Mouse (Mus musculus) liver, embryonic 13.5 days (tissue): ENCODE measurements around the gene Btbd8. TPM values are rescaled to one million over a fixed set of nuclear protein-coding genes. Genes with fewer than 3 reads are reported as not detected.
A peak's percentile ranks its signal among the peaks of the same experiment; 100 is the strongest.

Experiments
- ATAC-seq: fragments of 200-750 bp; cut with Nextera tagmentation; 2 replicates; pipeline ENCODE4 v1.8.0; 2017; ENCODE audit warnings: low read depth, mild to moderate bottlenecking, moderate number of reproducible peaks, moderate library complexity
- DNase-seq: peaks from one replicate; pipeline ENCODE4 v3.0.0; 2022
- H3K27ac ChIP-seq: fragments of 300-500 bp; sonication (generic); 2 replicates; pipeline ENCODE4 v1.5.1; 2015; ENCODE audit warnings: moderate library complexity, mild to moderate bottlenecking, inconsistent platforms
- H3K27me3 ChIP-seq: fragments of 300-500 bp; sonication (generic); 2 replicates; pipeline ENCODE4 v1.6.1; 2015; ENCODE audit warnings: mild to moderate bottlenecking, inconsistent platforms
- H3K36me3 ChIP-seq: fragments of 300-500 bp; sonication (generic); 2 replicates; pipeline ENCODE4 v1.6.1; 2015; ENCODE audit warnings: mild to moderate bottlenecking, inconsistent platforms
- H3K4me1 ChIP-seq: fragments of 300-500 bp; sonication (generic); replicated peaks from 2 replicates; pipeline ENCODE4 v1.6.1; 2015; ENCODE audit warnings: inconsistent platforms
- H3K4me2 ChIP-seq: fragments of 300-500 bp; sonication (generic); 2 replicates; pipeline ENCODE4 v1.6.1; 2015; ENCODE audit warnings: inconsistent platforms, mild to moderate bottlenecking, moderate library complexity
- H3K4me3 ChIP-seq: fragments of 300-500 bp; sonication (generic); replicated peaks from 2 replicates; pipeline ENCODE4 v1.5.1; 2015; ENCODE audit warnings: mild to moderate bottlenecking, inconsistent platforms
- H3K9ac ChIP-seq: fragments of 300-500 bp; sonication (generic); 2 replicates; pipeline ENCODE4 v1.6.1; 2015; ENCODE audit warnings: mild to moderate bottlenecking, inconsistent platforms
- H3K9me3 ChIP-seq: fragments of 300-500 bp; sonication (generic); replicated peaks from 2 replicates; pipeline ENCODE4 v1.6.1; 2016; ENCODE audit warnings: inconsistent platforms
- WGBS: fragments of 180-500 bp; shearing (Covaris S2); methylation state at CpG from one replicate; pipeline ENCODE4 v1.1.7; 2015; ENCODE audit not compliant: insufficient replicate concordance; 5-methylcytosine and 5-hydroxymethylcytosine counted together
- polyA plus RNA-seq: library from polyadenylated mRNA; unstranded; fragments of >200 nt; fragmentation: Nextera tagmentation; extraction: Ambion mirVana; gene quantifications from 2 replicates; pipeline ENCODE4 v1.2.1, GENCODE M21; 2015

The Btbd8 gene
- polyA plus RNA-seq, 1 experiment from 2014 or later = 1.1 TPM

DNA sequence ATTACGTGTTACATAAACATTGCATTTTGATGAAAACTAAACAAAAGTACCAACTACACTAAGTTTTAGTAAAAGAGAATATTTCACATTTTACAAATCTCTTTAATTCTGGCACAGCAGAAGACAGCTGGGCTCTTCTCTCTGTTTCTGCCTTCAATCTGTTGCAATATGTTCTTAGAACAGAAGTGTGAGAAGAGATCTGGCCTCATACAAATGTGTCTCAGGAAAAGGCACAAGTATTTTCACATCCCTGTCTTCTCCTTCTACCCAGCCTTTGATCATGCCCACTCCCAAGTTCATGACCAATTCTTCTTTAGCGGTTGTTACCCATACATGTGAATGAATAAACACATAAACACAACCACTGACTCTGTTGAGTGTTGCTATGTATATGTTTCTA, 22.7 kb upstream of the Btbd8 start:
- no peaks in the 10 kb centered on the region for H3K36me3 ChIP-seq
- no peaks in the 10 kb centered on the region for H3K9me3 ChIP-seq
- no peaks in the 10 kb centered on the region for H3K4me1 ChIP-seq
- DNase-seq = no peak
- no peak overlapping the region for H3K4me2 ChIP-seq
- no peak overlapping the region for H3K27ac ChIP-seq
- no peaks in the 10 kb centered on the region for H3K27me3 ChIP-seq
- no peak for ATAC-seq
- 52% methylated on average over 2 of the region's 2 CpGs for WGBS
- no peak overlapping the region for H3K4me3 ChIP-seq
- no peak overlapping the region for H3K9ac ChIP-seq

DNA sequence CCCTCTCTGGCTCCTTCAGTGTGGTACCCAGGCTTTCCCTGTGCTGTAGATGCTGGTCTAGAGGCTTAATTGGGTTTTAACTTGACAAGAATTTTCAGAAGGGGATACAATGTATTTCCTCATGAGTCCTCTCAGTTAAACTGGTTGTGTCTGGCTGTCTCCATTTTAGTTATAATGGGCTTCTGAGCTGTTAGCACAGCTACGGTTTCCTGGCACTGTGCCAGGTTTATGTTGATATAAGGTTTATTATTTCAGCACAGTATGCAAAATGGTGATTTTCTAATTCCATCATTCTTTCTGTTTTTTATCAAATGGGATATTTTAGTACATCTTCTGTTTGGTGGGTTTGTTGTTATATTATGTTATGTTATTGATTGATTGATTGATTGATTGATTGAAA, 16.1 kb upstream of the Btbd8 start:
- Histone ChIP-seq H3K27me3 (no peaks in the 10 kb centered on the region), H3K9me3 (no peaks in the 10 kb centered on the region), H3K4me3 (no peak overlapping the region), H3K4me2 (no peak overlapping the region), H3K4me1 (no peaks in the 10 kb centered on the region), H3K9ac (no peak overlapping the region), H3K27ac (no peak overlapping the region), H3K36me3 (no peaks in the 10 kb centered on the region)
- DNase-seq (no peak), ATAC-seq (no peak)
- 67% methylated on average over 1 of the region's 1 CpGs for WGBS

DNA sequence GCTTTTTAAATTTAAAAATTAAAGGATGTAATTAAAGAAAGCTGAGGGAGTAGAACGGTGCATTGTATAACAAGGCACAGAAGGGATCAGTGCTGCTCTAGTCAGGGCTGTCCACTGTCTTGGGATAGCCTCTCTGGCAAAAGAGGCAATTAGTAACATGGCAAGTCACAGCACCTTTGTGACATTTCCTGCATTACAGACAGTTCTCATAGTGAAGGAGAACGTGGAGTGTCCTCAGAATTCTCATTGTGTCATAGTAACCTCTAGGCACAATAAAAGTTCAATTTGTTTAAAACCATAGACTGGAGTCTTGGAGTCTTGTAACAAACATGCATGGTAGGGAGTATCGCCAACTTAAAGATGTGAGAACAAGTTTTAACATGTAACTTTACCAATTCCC, 6.5 kb upstream of the Btbd8 start, which contains the start of gene Lpcat2b:
Lpcat2b (plus strand) TSS at position 301 of the 400 bp plus-strand sequence.
- DNase-seq (no peak), ATAC-seq (no peak)
- peaks cover 5% of the 10 kb centered on the region for H3K4me1 ChIP-seq
- WGBS = 55% methylated on average over 3 of the region's 3 CpGs
- no peaks in the 10 kb centered on the region for H3K36me3 ChIP-seq
- peaks cover 28% of the 10 kb centered on the region for H3K27me3 ChIP-seq
- no peak within 1 kb of the TSS for H3K4me2 ChIP-seq
- H3K27ac ChIP-seq = no peak within 1 kb of the TSS
- no peak within 1 kb of the TSS for H3K9ac ChIP-seq
- H3K4me3 ChIP-seq = no peak within 1 kb of the TSS
- H3K9me3 ChIP-seq = no peaks in the 10 kb centered on the region

DNA sequence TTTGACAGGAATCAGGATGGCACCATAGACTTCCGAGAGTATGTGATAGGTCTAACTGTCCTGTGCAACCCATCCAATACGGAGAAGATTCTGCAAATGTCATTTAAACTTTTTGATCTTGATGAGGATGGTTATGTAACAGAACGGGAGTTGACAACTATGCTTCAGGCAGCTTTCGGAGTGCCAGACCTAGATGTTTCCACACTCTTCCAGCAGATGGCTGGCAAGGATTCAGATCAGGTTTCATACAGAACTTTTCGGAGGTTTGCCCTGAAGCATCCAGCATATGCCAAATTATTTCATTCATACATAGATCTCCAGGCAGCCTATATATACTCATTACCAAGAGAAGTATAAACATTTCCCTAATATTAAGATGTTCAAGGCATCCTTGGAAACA, 3.8 kb upstream of the Btbd8 start:
- Histone ChIP-seq H3K9me3 (no peaks in the 10 kb centered on the region), H3K36me3 (no peaks in the 10 kb centered on the region), H3K9ac (no peak overlapping the region), H3K27me3 (peaks cover 28% of the 10 kb centered on the region), H3K4me1 (peaks cover 27% of the 10 kb centered on the region), H3K4me3 (no peak overlapping the region), H3K27ac (no peak overlapping the region), H3K4me2 (no peak overlapping the region)
- ATAC-seq = no peak
- DNase-seq = no peak
- 66% methylated on average over 5 of the region's 5 CpGs for WGBS

DNA sequence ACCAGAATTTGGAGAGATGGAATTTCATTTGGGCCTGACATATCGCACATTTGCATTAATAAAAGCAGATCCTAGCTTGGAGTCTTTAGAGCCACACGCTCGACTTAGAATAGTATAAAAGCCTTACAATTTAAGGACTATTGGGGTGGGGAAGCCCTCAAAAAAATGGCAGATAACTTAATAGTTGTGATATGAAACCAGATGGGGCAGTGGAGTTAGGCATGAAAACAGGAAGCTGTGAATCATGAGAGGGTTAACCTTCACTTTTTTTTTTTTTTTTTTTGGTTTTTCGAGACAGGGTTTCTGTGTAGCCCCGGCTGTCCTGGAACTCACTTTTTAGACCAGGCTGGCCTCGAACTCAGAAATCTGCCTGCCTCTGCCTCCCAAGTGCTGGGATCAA, 1.6 kb upstream of the Btbd8 start:
- Histone ChIP-seq H3K36me3 (no peaks in the 10 kb centered on the region), H3K9me3 (no peaks in the 10 kb centered on the region), H3K27ac (peak overlapping the region; percentile 91), H3K27me3 (peaks cover 24% of the 10 kb centered on the region; the same call in 1 of the 2 replicates), H3K4me2 (no peak overlapping the region), H3K4me1 (peaks cover 41% of the 10 kb centered on the region), H3K9ac (no peak overlapping the region), H3K4me3 (no peak overlapping the region)
- DNase-seq (no peak), ATAC-seq (no peak)
- WGBS = 75% methylated on average over 6 of the region's 6 CpGs

DNA sequence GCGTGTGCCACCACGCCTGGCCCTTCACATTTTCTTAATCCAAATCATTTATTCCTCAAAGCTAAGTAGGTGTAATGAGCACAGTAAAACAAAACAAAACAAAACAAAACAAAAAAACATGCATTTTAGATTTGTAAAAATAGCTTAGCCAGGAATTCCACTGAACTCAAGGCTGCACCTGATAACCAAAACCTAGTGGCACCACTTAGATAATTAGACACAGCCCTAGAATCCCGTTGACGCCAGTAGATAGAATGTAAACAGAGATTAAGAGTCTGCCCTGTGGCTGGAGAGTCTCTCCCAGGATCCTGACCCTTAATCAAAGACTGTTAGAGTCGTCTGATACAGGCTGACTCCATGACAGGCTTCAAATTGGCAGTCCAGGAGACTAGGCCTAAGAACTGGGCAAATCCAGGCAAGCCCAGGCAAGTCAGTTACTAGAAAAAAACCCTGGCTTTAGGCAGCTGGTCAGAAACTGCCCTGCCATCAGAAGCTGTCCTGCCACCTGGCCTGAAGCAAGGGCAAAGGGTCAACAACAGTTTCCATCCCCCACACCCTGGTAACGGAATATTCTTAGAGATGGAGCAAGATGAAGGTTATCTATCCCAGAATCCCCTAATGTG, 1.1 kb upstream of the Btbd8 start:
- no peak overlapping the region for H3K9ac ChIP-seq
- peak overlapping the region; percentile 81 for H3K4me2 ChIP-seq
- peaks cover 19% of the 10 kb centered on the region; the same call in 1 of the 2 replicates for H3K27me3 ChIP-seq

DNA sequence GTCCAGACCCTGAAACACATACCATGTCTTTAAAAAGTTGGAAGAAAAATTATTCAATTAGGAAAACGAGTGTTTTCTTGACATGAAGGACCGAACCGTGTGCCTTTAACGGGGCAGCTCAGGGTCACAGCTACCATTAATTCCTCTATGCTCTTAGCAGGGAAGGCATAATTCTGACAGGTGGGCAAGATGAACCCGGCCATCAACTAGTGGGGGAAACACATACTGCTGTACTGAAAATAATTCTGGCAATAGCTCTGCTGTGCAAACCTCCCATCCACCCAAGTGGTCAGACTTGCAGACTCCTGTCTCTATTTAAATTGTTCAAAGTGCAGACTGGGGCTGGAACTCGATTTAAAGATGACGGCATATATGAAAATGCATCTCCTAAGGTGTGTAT, 556 bp downstream of the Btbd8 start:
- WGBS = 23% methylated on average over 7 of the region's 7 CpGs
- Histone ChIP-seq H3K4me2 (peak overlapping the region; percentile 81), H3K9ac (peak overlapping the region; percentile 94), H3K27me3 (0 out of 2 replicates have a peak, but pooled peaks cover 5% of the 10 kb centered on the region), H3K36me3 (no peaks in the 10 kb centered on the region), H3K4me3 (peak overlapping the region; percentile 85), H3K9me3 (no peaks in the 10 kb centered on the region), H3K4me1 (peaks cover 41% of the 10 kb centered on the region), H3K27ac (peak overlapping the region; percentile 91)
- DNase-seq (no peak), ATAC-seq (no peak)

More for the DNA sequence above, 1.1 kb upstream of the Btbd8 start:
- peak; percentile 9; the same call in 1 of the 2 replicates for ATAC-seq
- Histone ChIP-seq H3K36me3 (no peaks in the 10 kb centered on the region), H3K4me1 (peaks cover 41% of the 10 kb centered on the region), H3K9me3 (no peaks in the 10 kb centered on the region), H3K27ac (peak overlapping the region; percentile 91), H3K4me3 (no peak overlapping the region)
- WGBS = 52% methylated on average over 6 of the region's 6 CpGs
- DNase-seq = peak; percentile 27

DNA sequence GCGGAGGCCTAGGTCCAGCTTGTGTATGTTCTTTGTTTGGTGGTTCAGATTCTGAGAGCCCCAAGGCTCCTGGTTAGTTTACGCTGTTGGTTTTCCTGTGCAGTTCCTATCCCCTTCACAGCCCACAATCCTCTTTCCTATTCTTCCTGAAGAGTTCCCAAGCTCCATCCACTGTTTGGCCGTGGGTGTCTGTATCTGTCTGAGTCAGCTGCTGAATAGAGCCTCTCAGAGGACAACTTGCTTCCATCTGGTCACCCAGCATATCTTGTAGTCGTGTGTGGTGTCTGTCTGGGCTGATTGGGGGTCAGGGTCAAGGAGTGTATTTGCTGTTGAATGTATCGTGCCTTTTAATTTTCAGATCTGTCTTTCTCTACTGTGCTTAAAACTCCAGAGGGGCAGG, 4.1 kb downstream of the Btbd8 start:
- H3K4me3 ChIP-seq = no peak overlapping the region
- no peak overlapping the region for H3K9ac ChIP-seq
- H3K4me2 ChIP-seq = no peak overlapping the region
- no peaks in the 10 kb centered on the region for H3K36me3 ChIP-seq
- H3K4me1 ChIP-seq = peaks cover 30% of the 10 kb centered on the region
- DNase-seq (no peak), ATAC-seq (no peak)
- no peaks in the 10 kb centered on the region for H3K27me3 ChIP-seq
- no peak overlapping the region for H3K27ac ChIP-seq
- H3K9me3 ChIP-seq = no peaks in the 10 kb centered on the region
- WGBS = 57% methylated on average over 5 of the region's 5 CpGs

DNA sequence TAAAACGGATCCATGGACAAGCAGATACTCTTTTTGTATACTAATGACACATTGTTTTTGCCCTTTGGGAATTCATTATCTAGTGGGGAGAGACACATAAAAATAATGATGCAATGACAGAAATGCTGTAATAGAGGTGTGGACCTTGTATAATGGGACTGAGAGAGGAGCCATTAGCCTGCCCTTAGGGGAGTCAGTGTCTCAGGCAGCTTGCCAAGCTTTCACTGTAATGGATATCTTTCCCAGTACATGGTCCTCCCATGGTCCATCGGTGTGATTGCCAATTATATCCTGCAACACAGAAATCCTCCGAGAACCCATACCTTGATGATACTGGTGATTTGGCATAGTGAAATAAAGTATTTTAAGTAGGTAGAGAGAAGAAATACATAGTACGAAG, 6.5 kb downstream of the Btbd8 start:
- no peak for ATAC-seq
- H3K36me3 ChIP-seq = no peaks in the 10 kb centered on the region
- DNase-seq = no peak
- H3K4me2 ChIP-seq = no peak overlapping the region
- no peak overlapping the region for H3K4me3 ChIP-seq
- no peak overlapping the region for H3K27ac ChIP-seq
- no peak overlapping the region for H3K9ac ChIP-seq
- H3K27me3 ChIP-seq = no peaks in the 10 kb centered on the region
- H3K9me3 ChIP-seq = no peaks in the 10 kb centered on the region
- WGBS = 82% methylated on average over 4 of the region's 4 CpGs
- H3K4me1 ChIP-seq = peaks cover 12% of the 10 kb centered on the region

DNA sequence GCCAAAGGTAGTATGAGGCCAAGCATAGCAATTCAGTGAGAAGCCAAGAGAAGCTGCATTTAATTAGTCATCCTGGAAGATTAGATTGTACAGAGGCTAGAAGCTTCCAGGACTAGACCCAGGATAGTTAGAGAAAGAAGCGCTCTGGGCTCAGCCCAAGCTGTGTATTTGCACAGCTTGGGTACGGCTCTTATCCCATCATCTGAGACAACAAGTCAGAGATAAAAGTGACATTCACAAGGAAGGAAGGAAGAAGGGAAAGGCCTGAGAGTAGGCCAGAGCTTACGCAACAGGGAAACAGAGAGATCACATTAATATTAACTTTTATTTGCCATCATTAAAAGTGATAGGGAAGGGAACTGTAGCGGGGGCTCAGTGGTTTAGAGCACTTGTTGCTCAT, 10.2 kb downstream of the Btbd8 start:
- Histone ChIP-seq H3K27ac (no peak overlapping the region), H3K4me2 (no peak overlapping the region), H3K27me3 (no peaks in the 10 kb centered on the region), H3K9me3 (no peaks in the 10 kb centered on the region), H3K4me3 (no peak overlapping the region), H3K9ac (no peak overlapping the region), H3K4me1 (no peaks in the 10 kb centered on the region), H3K36me3 (no peaks in the 10 kb centered on the region)
- 74% methylated on average over 4 of the region's 4 CpGs for WGBS
- ATAC-seq = no peak
- DNase-seq = no peak

DNA sequence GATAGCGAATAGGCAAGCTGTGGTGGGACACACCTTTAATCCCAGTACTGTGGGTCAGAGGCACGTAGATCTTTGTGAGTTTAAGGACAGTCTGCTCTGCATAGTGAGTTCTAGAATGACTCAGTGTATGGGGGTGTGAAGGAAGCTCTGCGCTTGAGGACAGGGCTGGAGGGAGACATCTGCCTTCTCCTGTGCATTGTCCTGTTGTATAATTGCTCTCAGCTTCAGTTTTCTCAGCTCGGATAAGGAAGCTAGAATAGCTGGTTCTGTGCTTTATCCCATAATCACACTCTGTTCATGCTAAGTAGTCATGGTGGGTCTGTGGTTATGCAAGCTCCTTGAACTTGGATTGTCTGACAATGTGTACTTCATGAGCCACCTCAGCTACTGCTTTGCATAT, 11.0 kb downstream of the Btbd8 start:
- Histone ChIP-seq H3K4me3 (no peak overlapping the region), H3K27ac (no peak overlapping the region), H3K9me3 (no peaks in the 10 kb centered on the region), H3K36me3 (no peaks in the 10 kb centered on the region), H3K9ac (no peak overlapping the region), H3K27me3 (no peaks in the 10 kb centered on the region), H3K4me2 (no peak overlapping the region), H3K4me1 (no peaks in the 10 kb centered on the region)
- DNase-seq (no peak), ATAC-seq (no peak)
- WGBS = 81% methylated on average over 4 of the region's 4 CpGs

DNA sequence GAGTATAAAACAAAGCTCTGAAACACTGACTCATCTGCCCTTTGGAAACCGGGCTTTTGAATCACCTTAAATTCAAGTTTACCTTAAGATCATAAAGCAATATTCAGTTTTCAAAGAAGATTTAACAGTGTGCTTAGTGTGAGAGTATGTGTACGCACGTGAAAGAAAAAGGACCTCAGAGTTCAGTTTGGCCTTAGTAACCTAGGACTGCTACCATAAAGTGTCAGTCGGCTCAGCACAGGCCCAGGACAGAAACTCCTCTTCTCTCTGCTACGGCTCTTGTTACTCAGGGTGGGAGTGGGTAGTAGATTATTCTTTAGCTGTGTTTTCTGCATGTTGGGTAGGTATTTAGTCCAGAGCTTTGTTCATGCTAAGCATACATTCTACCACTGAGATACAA, 11.8 kb downstream of the Btbd8 start:
- Histone ChIP-seq H3K9ac (no peak overlapping the region), H3K4me2 (no peak overlapping the region), H3K27ac (no peak overlapping the region), H3K9me3 (no peaks in the 10 kb centered on the region), H3K4me1 (no peaks in the 10 kb centered on the region), H3K4me3 (no peak overlapping the region), H3K27me3 (no peaks in the 10 kb centered on the region), H3K36me3 (no peaks in the 10 kb centered on the region)
- DNase-seq (no peak), ATAC-seq (no peak)
- WGBS = 76% methylated on average over 5 of the region's 5 CpGs
